22 mouse cellular contexts compared by ENCODE assay signal in the genomic region with DNA sequence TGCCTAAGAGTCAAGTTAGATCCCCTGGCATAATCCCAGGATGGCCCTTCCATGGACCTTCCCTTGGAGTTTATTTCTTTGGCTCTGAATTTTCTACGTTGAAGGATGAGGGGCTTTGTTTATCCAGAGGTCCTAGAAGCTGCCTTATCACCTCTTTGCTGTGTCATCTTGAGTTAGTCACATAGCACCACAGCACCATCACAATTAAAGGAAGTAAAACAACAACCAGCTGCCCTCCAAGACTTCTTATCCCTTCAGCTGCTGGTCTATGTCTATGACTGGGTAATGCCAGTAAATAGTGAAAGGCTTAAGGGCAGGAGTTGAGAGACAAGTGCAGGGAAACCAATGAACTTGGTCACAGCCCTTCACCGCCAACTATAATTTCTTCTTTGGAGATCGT.
"Had no signal": no experiment of that assay in that cellular context is flagged by ENCODE, and none has a peak within 500 bp of the region (broad histone marks: within the 10 kb centered on the region; RNA-seq: fewer than 3 reads in every experiment).

No protein-coding gene starts in this region.

- DNase-seq: gastrocnemius, postnatal 14 days; gastrocnemius, postnatal 36 days; heart, adult 2 months; heart, postnatal 10 days; heart, postnatal 4 days; kidney, adult 18-20 months; kidney, adult 8-10 months; kidney, postnatal 10 days; kidney, postnatal 25 days; kidney, postnatal 4 days; layer of hippocampus, postnatal 36 days; left cerebral cortex, postnatal 4 days had no signal

- H3K36me3 ChIP-seq: heart, embryonic 12.5 days; hindbrain, embryonic 10.5 days; hindbrain, embryonic 12.5 days; intestine, embryonic 15.5 days; limb, embryonic 13.5 days; limb, embryonic 15.5 days; liver, embryonic 12.5 days had no signal

- H3K9ac ChIP-seq: heart, embryonic 12.5 days; hindbrain, embryonic 12.5 days; hindbrain, embryonic 14.5 days; intestine, embryonic 15.5 days; limb, embryonic 13.5 days; limb, embryonic 15.5 days; liver, embryonic 12.5 days; liver, embryonic 14.5 days had no signal

- H3K4me3 ChIP-seq: heart, adult 2 months; heart, embryonic 12.5 days; hindbrain, embryonic 10.5 days; hindbrain, embryonic 12.5 days; intestine, embryonic 15.5 days; layer of hippocampus, adult 2 months; limb, embryonic 13.5 days; limb, embryonic 15.5 days; liver, embryonic 12.5 days had no signal

- H3K27ac ChIP-seq: heart, adult 2 months; hindbrain, embryonic 10.5 days; hindbrain, embryonic 12.5 days; hindbrain, embryonic 14.5 days; intestine, embryonic 15.5 days; layer of hippocampus, adult 2 months; limb, embryonic 13.5 days; limb, embryonic 15.5 days; liver, embryonic 12.5 days; liver, embryonic 14.5 days had no signal

- H3K9me3 ChIP-seq: heart, embryonic 12.5 days; hindbrain, embryonic 10.5 days; hindbrain, embryonic 12.5 days; intestine, embryonic 15.5 days; limb, embryonic 13.5 days; limb, embryonic 15.5 days; liver, embryonic 12.5 days had no signal

- H3K27me3 ChIP-seq: heart, embryonic 12.5 days; hindbrain, embryonic 12.5 days; intestine, embryonic 15.5 days; limb, embryonic 13.5 days; limb, embryonic 15.5 days; liver, embryonic 12.5 days had no signal

- H3K4me1 ChIP-seq: heart, embryonic 12.5 days; hindbrain, embryonic 10.5 days; hindbrain, embryonic 12.5 days; intestine, embryonic 15.5 days; limb, embryonic 13.5 days; limb, embryonic 15.5 days; liver, embryonic 12.5 days had no signal

- H3K4me2 ChIP-seq: heart, embryonic 12.5 days; hindbrain, embryonic 12.5 days; hindbrain, embryonic 14.5 days; intestine, embryonic 15.5 days; limb, embryonic 13.5 days; limb, embryonic 15.5 days; liver, embryonic 12.5 days had no signal
